Mouse (Mus musculus) neural tube, embryonic 13.5 days (tissue): ENCODE measurements at regions not wholly inside any gene's neighbourhood (a gene's known extent, or its start where the extent isn't known, plus 50 kb on each side); places are given as distances from the start of the nearest gene placed in this dataset.

Experiments
- ATAC-seq: fragments of 200-750 bp; cut with Nextera tagmentation; 2 replicates; pipeline ENCODE4 v1.8.0; 2017; ENCODE audit warnings: low read depth, mild to moderate bottlenecking, moderate TSS enrichment, moderate library complexity
- H3K27ac ChIP-seq: fragments of 300-500 bp; sonication (generic); replicated peaks from 2 replicates; pipeline ENCODE4 v1.5.1; 2015; ENCODE audit warnings: moderate library complexity, mild to moderate bottlenecking, inconsistent platforms
- H3K27me3 ChIP-seq: fragments of 300-500 bp; sonication (generic); 2 replicates; pipeline ENCODE4 v1.6.1; 2015; ENCODE audit warnings: mild to moderate bottlenecking, inconsistent platforms
- H3K36me3 ChIP-seq: fragments of 300-500 bp; sonication (generic); 2 replicates; pipeline ENCODE4 v1.6.1; 2015; ENCODE audit warnings: mild to moderate bottlenecking, inconsistent platforms
- H3K4me1 ChIP-seq: fragments of 300-500 bp; sonication (generic); replicated peaks from 2 replicates; pipeline ENCODE4 v1.6.1; 2015; ENCODE audit warnings: inconsistent platforms
- H3K4me2 ChIP-seq: fragments of 300-500 bp; sonication (generic); 2 replicates; pipeline ENCODE4 v1.6.1; 2015; ENCODE audit warnings: inconsistent platforms, mild to moderate bottlenecking, moderate library complexity
- H3K4me3 ChIP-seq: fragments of 300-500 bp; sonication (generic); 2 replicates; pipeline ENCODE4 v1.5.1; 2015; ENCODE audit warnings: mild to moderate bottlenecking, inconsistent platforms
- H3K9ac ChIP-seq: fragments of 300-500 bp; sonication (generic); 2 replicates; pipeline ENCODE4 v1.6.1; 2015; ENCODE audit warnings: moderate library complexity, mild to moderate bottlenecking, inconsistent platforms
- H3K9me3 ChIP-seq: fragments of 300-500 bp; sonication (generic); 2 replicates; pipeline ENCODE4 v1.6.1; 2016; ENCODE audit warnings: inconsistent platforms
- WGBS: fragments of 180-500 bp; shearing (Covaris S2); methylation state at CpG from one replicate; pipeline ENCODE4 v1.1.7; 2015; 5-methylcytosine and 5-hydroxymethylcytosine counted together

GRCm38 (mm10) chr3:21412010-21412409 is 664.4 kb upstream of the Tbl1xr1 start:
- no peak for ATAC-seq
- WGBS = 94% methylated on average over 2 of the region's 2 CpGs
- Histone ChIP-seq H3K4me2 (no peak overlapping the region), H3K9ac (no peak overlapping the region), H3K9me3 (0 out of 2 replicates have a peak, but pooled peaks cover 2% of the 10 kb centered on the region), H3K4me1 (no peaks in the 10 kb centered on the region), H3K27ac (no peak overlapping the region), H3K36me3 (no peaks in the 10 kb centered on the region), H3K4me3 (no peak overlapping the region), H3K27me3 (no peaks in the 10 kb centered on the region)

GRCm38 (mm10) chr3:21423139-21423538 is 653.3 kb upstream of the Tbl1xr1 start:
- ATAC-seq = no peak
- H3K9me3 ChIP-seq = no peaks in the 10 kb centered on the region
- H3K27me3 ChIP-seq = no peaks in the 10 kb centered on the region
- H3K4me2 ChIP-seq = no peak overlapping the region
- H3K4me1 ChIP-seq = peaks cover 15% of the 10 kb centered on the region
- no peak overlapping the region for H3K27ac ChIP-seq
- H3K9ac ChIP-seq = no peak overlapping the region
- no peak overlapping the region for H3K4me3 ChIP-seq
- 40% methylated on average over 5 of the region's 5 CpGs for WGBS
- H3K36me3 ChIP-seq = no peaks in the 10 kb centered on the region

GRCm38 (mm10) chr3:21426538-21426937 is 649.9 kb upstream of the Tbl1xr1 start:
- no peak overlapping the region for H3K4me2 ChIP-seq
- no peaks in the 10 kb centered on the region for H3K9me3 ChIP-seq
- H3K9ac ChIP-seq = no peak overlapping the region
- no peak overlapping the region for H3K27ac ChIP-seq
- H3K4me1 ChIP-seq = peaks cover 16% of the 10 kb centered on the region
- ATAC-seq = peak; percentile 8; the same call in 1 of the 2 replicates
- no peaks in the 10 kb centered on the region for H3K36me3 ChIP-seq
- WGBS = 80% methylated on average over 6 of the region's 6 CpGs
- H3K27me3 ChIP-seq = no peaks in the 10 kb centered on the region
- H3K4me3 ChIP-seq = no peak overlapping the region

- WGBS = 67% methylated on average over 6 of the region's 6 CpGs
- H3K27me3 ChIP-seq = no peaks in the 10 kb centered on the region
- H3K9me3 ChIP-seq = no peaks in the 10 kb centered on the region
- H3K4me2 ChIP-seq = no peak overlapping the region
- peaks cover 16% of the 10 kb centered on the region for H3K4me1 ChIP-seq
- no peaks in the 10 kb centered on the region for H3K36me3 ChIP-seq
- no peak overlapping the region for H3K4me3 ChIP-seq
- no peak for ATAC-seq
- H3K27ac ChIP-seq = no peak overlapping the region
- H3K9ac ChIP-seq = no peak overlapping the region
Observed at GRCm38 (mm10) chr3:21427408-21428031, 648.9 kb upstream of the Tbl1xr1 start.

- Histone ChIP-seq H3K9me3 (no peaks in the 10 kb centered on the region), H3K36me3 (no peaks in the 10 kb centered on the region), H3K4me1 (peaks cover 14% of the 10 kb centered on the region), H3K4me2 (no peak overlapping the region), H3K27ac (no peak overlapping the region), H3K4me3 (no peak overlapping the region), H3K9ac (no peak overlapping the region), H3K27me3 (no peaks in the 10 kb centered on the region)
- no peak for ATAC-seq
- 42% methylated on average over 2 of the region's 2 CpGs for WGBS
Observed at GRCm38 (mm10) chr3:21428120-21428519, 648.3 kb upstream of the Tbl1xr1 start.

- Histone ChIP-seq H3K36me3 (no peaks in the 10 kb centered on the region), H3K27ac (no peak overlapping the region), H3K4me3 (no peak overlapping the region), H3K27me3 (no peaks in the 10 kb centered on the region), H3K9ac (no peak overlapping the region), H3K9me3 (no peaks in the 10 kb centered on the region), H3K4me1 (0 out of 2 replicates have a peak, but pooled peaks cover 4% of the 10 kb centered on the region), H3K4me2 (no peak overlapping the region)
- WGBS = 71% methylated on average over 4 of the region's 4 CpGs
- ATAC-seq = no peak
Observed at GRCm38 (mm10) chr3:21464245-21464644, 612.2 kb upstream of the Tbl1xr1 start.

- Histone ChIP-seq H3K9ac (no peak overlapping the region), H3K27me3 (no peaks in the 10 kb centered on the region), H3K4me1 (0 out of 2 replicates have a peak, but pooled peaks cover 4% of the 10 kb centered on the region), H3K9me3 (no peaks in the 10 kb centered on the region), H3K4me2 (no peak overlapping the region), H3K27ac (no peak overlapping the region), H3K36me3 (no peaks in the 10 kb centered on the region), H3K4me3 (no peak overlapping the region)
- 49% methylated on average over 7 of the region's 7 CpGs for WGBS
- ATAC-seq = no peak
Observed at GRCm38 (mm10) chr3:21466113-21466645, 610.3 kb upstream of the Tbl1xr1 start.

DNA sequence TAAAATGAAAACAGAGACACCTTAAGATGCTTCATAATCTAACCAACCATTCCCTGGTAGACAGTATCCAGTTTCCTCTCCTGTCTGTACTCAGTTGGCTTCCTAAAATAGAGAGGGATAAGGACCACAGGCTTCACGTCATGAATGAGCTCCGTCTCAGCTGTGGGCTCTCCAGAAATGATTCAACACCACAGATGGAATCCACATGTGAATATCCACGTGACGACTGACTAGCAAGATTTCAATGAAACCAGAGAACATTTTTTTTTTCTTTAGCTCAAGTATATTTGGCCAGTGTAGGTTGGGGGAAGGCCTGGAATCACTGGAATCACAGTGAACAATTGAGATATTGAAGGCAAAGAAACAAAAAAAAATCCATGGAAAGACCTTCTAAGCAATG is 599.1 kb upstream of the Tbl1xr1 start:
- 88% methylated on average over 4 of the region's 4 CpGs for WGBS
- H3K4me1 ChIP-seq = peaks cover 8% of the 10 kb centered on the region

DNA sequence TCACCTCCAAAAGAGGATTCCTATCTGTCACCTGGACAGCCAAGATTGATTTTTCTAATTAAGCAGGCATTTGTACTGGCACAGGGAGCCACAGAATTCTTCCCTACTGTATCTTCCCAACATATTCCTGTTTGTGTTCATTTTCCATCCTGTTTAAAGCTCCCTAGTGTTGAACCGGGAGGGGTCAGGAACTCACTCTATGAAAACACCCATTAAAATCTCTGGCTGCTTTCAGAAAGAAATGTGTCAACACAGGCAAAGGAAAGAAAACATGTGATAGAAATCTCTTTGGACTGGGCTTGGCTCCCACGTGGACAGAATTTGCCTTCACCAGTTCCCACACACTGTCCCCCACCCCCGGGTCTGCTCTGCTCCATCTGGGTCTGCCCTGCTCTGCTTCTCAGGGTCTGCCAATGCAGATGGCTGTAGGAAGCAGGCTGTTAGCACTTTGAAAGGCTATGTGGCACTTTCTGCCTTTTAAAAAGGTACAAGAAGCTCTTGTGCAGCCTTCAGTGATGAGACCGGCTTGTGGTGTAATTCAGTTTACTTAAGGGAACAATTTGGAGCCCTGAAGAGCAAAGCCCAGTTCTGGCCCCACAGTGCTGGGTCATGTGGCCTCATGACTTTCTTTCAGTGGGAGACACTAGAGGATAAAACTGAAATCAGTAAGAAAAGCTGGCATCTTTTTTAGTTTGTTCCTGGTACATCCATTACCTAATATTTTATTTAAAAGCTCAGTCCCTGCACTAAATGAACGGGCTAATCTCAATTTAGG is 597.2 kb upstream of the Tbl1xr1 start:
- ATAC-seq = peak; percentile 82
- no peaks in the 10 kb centered on the region for H3K27me3 ChIP-seq
- no peaks in the 10 kb centered on the region for H3K9me3 ChIP-seq
- peaks cover 8% of the 10 kb centered on the region for H3K4me1 ChIP-seq
- no peak overlapping the region for H3K4me3 ChIP-seq
- 36% methylated on average over 5 of the region's 5 CpGs for WGBS
- peak overlapping the region; percentile 61; the same call in 1 of the 2 replicates for H3K27ac ChIP-seq
- H3K9ac ChIP-seq = no peak overlapping the region
- H3K4me2 ChIP-seq = no peak overlapping the region
- H3K36me3 ChIP-seq = no peaks in the 10 kb centered on the region

More for the DNA sequence above, 599.1 kb upstream of the Tbl1xr1 start:
- Histone ChIP-seq H3K9me3 (no peaks in the 10 kb centered on the region), H3K4me2 (no peak overlapping the region), H3K4me3 (no peak overlapping the region), H3K27me3 (no peaks in the 10 kb centered on the region), H3K27ac (no peak overlapping the region), H3K36me3 (no peaks in the 10 kb centered on the region), H3K9ac (no peak overlapping the region)
- ATAC-seq = no peak

- Histone ChIP-seq H3K36me3 (no peaks in the 10 kb centered on the region), H3K4me1 (peaks cover 8% of the 10 kb centered on the region), H3K4me2 (no peak overlapping the region), H3K27me3 (no peaks in the 10 kb centered on the region), H3K4me3 (no peak overlapping the region), H3K9me3 (no peaks in the 10 kb centered on the region), H3K9ac (no peak overlapping the region), H3K27ac (0 out of 2 replicates have a peak overlapping the region, but pooled peaks have one; percentile 61)
- ATAC-seq = no peak
Observed at GRCm38 (mm10) chr3:21479846-21480245, 596.6 kb upstream of the Tbl1xr1 start.

- Histone ChIP-seq H3K36me3 (no peaks in the 10 kb centered on the region), H3K4me3 (no peak overlapping the region), H3K27me3 (no peaks in the 10 kb centered on the region), H3K27ac (no peak overlapping the region), H3K9ac (no peak overlapping the region), H3K4me1 (peaks cover 6% of the 10 kb centered on the region), H3K4me2 (no peak overlapping the region), H3K9me3 (no peaks in the 10 kb centered on the region)
- ATAC-seq = no peak
- 79% methylated on average over 2 of the region's 2 CpGs for WGBS
Observed at GRCm38 (mm10) chr3:21484052-21484451, 592.4 kb upstream of the Tbl1xr1 start.

- no peak overlapping the region for H3K4me2 ChIP-seq
- no peak overlapping the region for H3K4me3 ChIP-seq
- no peak overlapping the region for H3K27ac ChIP-seq
- no peak overlapping the region for H3K9ac ChIP-seq
- ATAC-seq = no peak
- H3K36me3 ChIP-seq = no peaks in the 10 kb centered on the region
- H3K9me3 ChIP-seq = no peaks in the 10 kb centered on the region
- H3K27me3 ChIP-seq = no peaks in the 10 kb centered on the region
- H3K4me1 ChIP-seq = no peaks in the 10 kb centered on the region
Observed at GRCm38 (mm10) chr3:21485454-21485853, 591.0 kb upstream of the Tbl1xr1 start.
